Mouse (Mus musculus) mesoderm, embryonic 11.5 days (tissue): ENCODE data around the gene Duxbl2.
"Not testable (repeated sequence)": the region's sequence is repeated elsewhere in the genome, so short reads cannot be mapped to it uniquely, and the experiment has no call there.

Experiments
- DNase-seq: peaks from one replicate; pipeline ENCODE4 v3.0.0-alpha.2; 2012; ENCODE audit warnings: low read depth, low spot score

Duxbl2 gene

GRCm38 (mm10) chr14:26118150-26118549 lies at the start of gene Duxbl2:
TSS of gene Duxbl2 (plus strand) at chr14:26118349.
- DNase-seq: not testable (repeated sequence)

GRCm38 (mm10) chr14:26076620-26077390 lies 41.3 kb upstream of the Duxbl2 start:
- not testable (repeated sequence) for DNase-seq

DNA sequence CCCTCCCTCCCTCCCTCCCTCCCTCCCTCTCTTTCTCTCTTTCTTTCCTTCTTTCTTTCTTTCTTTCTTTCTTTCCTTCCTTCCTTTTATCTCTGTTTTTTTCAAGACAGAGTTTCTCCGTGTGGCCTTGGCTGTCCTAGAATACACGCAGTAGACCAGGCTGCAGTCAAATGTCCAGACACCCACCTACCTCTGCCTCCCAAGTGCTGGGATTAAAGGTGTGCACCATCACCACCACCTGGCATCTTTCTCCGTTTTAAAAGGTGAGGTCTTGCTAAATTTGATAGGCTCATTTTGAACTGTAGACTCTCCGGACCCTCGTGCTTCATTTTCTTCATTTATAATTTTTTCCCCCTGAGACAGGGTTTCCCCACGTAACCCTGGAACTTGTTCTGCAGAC lies 36.9 kb upstream of the Duxbl2 start, which contains the start of gene Cphx2:
Cphx2 (plus strand) TSS at position 301 of the 400 bp plus-strand sequence.
- DNase-seq: not testable (repeated sequence)

GRCm38 (mm10) chr14:26081997-26082396 lies 36.2 kb upstream of the Duxbl2 start, which contains the start of gene Cphx3:
TSS of gene Cphx3 (plus strand) at chr14:26082297.
- DNase-seq: not testable (repeated sequence)

DNA sequence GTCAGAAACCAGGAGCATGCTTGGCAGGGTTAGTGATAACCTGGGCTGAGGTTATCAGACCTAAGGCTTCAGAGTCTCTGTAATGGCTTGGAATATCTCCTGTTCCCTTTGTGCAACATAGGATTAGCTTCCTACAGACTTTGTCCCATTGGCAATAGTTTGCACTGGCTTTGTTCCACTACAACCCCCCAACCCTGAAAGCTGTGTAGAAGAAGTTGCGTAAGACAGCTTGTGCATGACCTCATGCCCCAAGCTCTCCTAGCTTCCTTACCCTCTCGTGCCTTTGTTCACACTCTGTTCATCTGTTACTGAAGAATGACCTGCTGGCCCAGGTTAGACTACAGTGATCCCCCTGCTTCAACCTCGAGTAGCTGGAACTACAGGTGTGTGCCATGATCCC lies 20.5 kb upstream of the Duxbl2 start:
- not testable (repeated sequence) for DNase-seq

GRCm38 (mm10) chr14:26118550-26119000 lies 426 bp downstream of the Duxbl2 start:
- DNase-seq: not testable (repeated sequence)

GRCm38 (mm10) chr14:26119095-26119494 lies 946 bp downstream of the Duxbl2 start:
- not testable (repeated sequence) for DNase-seq

GRCm38 (mm10) chr14:26147095-26147494 lies 28.9 kb downstream of the Duxbl2 start:
- not testable (repeated sequence) for DNase-seq

GRCm38 (mm10) chr14:26156032-26156431 lies 37.9 kb downstream of the Duxbl2 start:
- DNase-seq: not testable (repeated sequence)

- not testable (repeated sequence) for DNase-seq
Observed at GRCm38 (mm10) chr14:26161156-26161555, 43.0 kb downstream of the Duxbl2 start.

GRCm38 (mm10) chr14:26162423-26162822 lies 44.3 kb downstream of the Duxbl2 start:
- not testable (repeated sequence) for DNase-seq

DNA sequence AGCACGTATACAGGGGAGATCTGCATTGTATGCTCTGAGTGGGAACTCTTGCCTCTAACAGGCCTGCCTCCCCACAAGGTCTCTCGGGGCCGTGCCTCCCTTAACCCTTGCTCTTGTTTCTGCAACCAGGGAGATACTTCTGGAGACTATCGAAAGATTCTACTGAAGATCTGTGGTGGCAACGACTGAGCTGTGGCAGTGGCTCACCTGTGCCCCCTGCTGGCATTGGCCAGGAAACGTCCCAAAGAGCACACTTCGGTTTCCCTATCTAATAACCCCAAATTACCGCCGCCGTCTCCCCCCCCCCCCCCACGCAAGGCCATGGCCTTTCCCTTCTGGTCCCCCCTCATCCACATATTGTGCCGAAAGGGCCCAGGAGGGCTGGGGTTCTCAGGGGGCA lies 47.1 kb downstream of the Duxbl2 start:
- not testable (repeated sequence) for DNase-seq

DNA sequence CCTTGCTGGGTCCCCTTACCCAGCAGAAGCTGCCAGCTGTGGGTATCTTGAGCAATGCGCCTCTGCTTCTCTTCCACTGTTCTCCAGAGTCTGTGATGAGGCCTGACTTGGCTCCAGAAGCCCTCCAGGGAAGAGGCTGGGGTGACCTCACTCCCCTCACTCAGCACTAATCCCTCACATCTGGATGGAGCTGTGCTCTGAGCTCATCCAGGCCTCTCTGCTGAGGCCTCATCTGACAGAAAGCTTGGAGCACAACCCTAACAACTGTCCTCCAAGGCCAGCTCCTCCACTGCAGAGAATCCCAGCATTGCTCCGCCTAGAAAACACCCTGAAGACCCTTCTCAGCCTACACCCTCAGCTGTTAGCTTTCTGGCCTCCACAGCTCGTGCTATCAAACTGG lies 55.8 kb downstream of the Duxbl2 start:
- DNase-seq: not testable (repeated sequence)

DNA sequence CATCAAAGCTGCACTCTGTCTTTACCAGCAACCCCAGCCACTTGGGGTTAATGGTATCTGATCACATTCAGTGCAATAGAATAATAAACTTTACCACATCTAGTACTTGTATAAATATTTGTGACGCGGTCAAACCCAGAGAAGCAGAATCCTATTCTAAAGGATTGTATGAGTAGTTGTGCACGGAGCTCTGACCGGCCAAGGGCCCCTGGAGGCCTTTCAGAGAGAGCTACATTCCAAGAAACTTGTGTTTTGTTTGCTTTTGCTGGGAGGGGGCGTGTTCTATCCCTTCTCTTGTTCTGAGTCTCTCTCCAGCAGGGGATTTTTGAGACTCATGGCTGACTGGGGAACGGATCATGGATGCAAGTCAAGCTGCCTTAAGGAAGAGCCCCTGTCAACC lies 56.9 kb downstream of the Duxbl2 start:
- not testable (repeated sequence) for DNase-seq
